Mouse (Mus musculus) kidney, embryonic 15.5 days (tissue): ENCODE results near the gene Eif4a1. TPM values are rescaled to one million over a fixed set of nuclear protein-coding genes. Genes with fewer than 3 reads are reported as not detected.

Source experiments
- ATAC-seq: fragments of 200-750 bp; cut with Nextera tagmentation; replicated peaks from 2 replicates; pipeline ENCODE4 v1.8.0; 2017; ENCODE audit warnings: moderate TSS enrichment; ENCODE audit not compliant: low FRiP score
- H3K27ac ChIP-seq: fragments of 300-500 bp; sonication (generic); 2 replicates; pipeline ENCODE4 v1.5.1; 2015; ENCODE audit warnings: mild to moderate bottlenecking, inconsistent platforms
- H3K27me3 ChIP-seq: fragments of 300-500 bp; sonication (generic); 2 replicates; pipeline ENCODE4 v1.6.1; 2015; ENCODE audit warnings: inconsistent platforms
- H3K36me3 ChIP-seq: fragments of 300-500 bp; sonication (generic); 2 replicates; pipeline ENCODE4 v1.6.1; 2015; ENCODE audit warnings: inconsistent platforms
- H3K4me1 ChIP-seq: fragments of 300-500 bp; sonication (generic); 2 replicates; pipeline ENCODE4 v1.6.1; 2015; ENCODE audit warnings: inconsistent platforms
- H3K4me2 ChIP-seq: fragments of 300-500 bp; sonication (generic); 2 replicates; pipeline ENCODE4 v1.6.1; 2015; ENCODE audit warnings: moderate library complexity, mild to moderate bottlenecking, inconsistent platforms
- H3K4me3 ChIP-seq: fragments of 300-500 bp; sonication (generic); replicated peaks from 2 replicates; pipeline ENCODE4 v1.5.1; 2015; ENCODE audit warnings: mild to moderate bottlenecking, inconsistent platforms
- H3K9ac ChIP-seq: fragments of 300-500 bp; sonication (generic); 2 replicates; pipeline ENCODE4 v1.6.1; 2015; ENCODE audit warnings: mild to moderate bottlenecking, inconsistent platforms
- H3K9me3 ChIP-seq: fragments of 300-500 bp; sonication (generic); replicated peaks from 2 replicates; pipeline ENCODE4 v1.6.1; 2016; ENCODE audit warnings: inconsistent platforms
- WGBS: fragments of 180-500 bp; shearing (Covaris S2); methylation state at CpG from one replicate; pipeline ENCODE4 v1.1.7; 2015; ENCODE audit warnings: mixed read lengths; 5-methylcytosine and 5-hydroxymethylcytosine counted together
- microRNA counts: library from miRNA; unstranded; fragments of <30 nt; microRNA quantifications from one replicate; lab custom pipeline; 2016
- microRNA-seq: library from miRNA; unstranded; fragments of <30 nt; microRNA quantifications from one replicate; pipeline ENCODE4, GENCODE M21; 2016
- polyA plus RNA-seq: library from polyadenylated mRNA; unstranded; fragments of >200 nt; fragmentation: Nextera tagmentation; extraction: Ambion mirVana; gene quantifications from 2 replicates; pipeline ENCODE4 v1.2.1, GENCODE M21; 2015

The Eif4a1 gene
- polyA plus RNA-seq, 1 experiment from 2014 or later, result 589 TPM

GRCm38 (mm10) chr11:69622406-69622805, 49.8 kb downstream of the Eif4a1 start:
- no peaks in the 10 kb centered on the region for H3K27me3 ChIP-seq
- no peak; the same call in 1 of the 2 replicates for ATAC-seq
- 24% methylated on average over 6 of the region's 6 CpGs for WGBS
- peak overlapping the region; percentile 72 for H3K9ac ChIP-seq
- peak overlapping the region; percentile 84 for H3K27ac ChIP-seq
- no peaks in the 10 kb centered on the region for H3K36me3 ChIP-seq
- H3K4me2 ChIP-seq, result peak overlapping the region; percentile 83
- no peaks in the 10 kb centered on the region for H3K9me3 ChIP-seq
- peaks cover 9% of the 10 kb centered on the region for H3K4me1 ChIP-seq
- peak overlapping the region; percentile 65 for H3K4me3 ChIP-seq

DNA sequence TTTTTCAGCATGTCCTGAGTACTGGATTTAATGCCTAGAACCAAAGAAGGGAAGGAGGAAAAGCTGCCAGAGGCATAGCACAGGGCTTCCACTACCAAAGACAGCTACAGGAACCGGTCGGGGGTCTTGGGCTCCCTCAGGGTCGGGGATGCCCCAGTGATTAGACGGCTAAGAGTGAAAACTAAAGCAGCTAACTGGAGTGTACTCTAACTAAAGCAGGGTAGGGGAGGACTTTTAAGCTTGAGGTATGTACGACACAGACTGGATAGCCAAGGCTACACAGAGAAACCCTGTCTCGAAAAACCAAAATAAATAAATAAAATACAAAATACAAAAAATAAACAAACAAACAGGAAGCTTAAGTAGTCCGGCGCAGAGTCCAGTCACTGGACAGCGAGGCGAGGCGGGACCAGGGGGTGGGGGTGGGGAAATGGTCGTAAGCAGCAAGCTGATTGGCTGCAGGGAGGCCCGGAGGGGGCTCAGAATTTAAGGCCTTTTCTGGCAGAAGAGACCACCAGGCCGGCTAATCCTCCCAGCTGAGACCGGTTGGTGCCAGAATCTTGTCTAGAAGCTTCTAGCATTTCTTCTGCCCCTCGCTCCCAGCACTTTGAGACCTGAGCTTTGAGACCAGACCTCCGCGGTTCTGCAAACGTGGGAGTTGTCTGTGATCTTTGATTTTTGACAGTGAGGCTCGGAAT, 50.5 kb downstream of the Eif4a1 start, which contains the start of gene Sat2:
Gene Sat2, plus strand, starts transcription at position 454 of the 698 bp plus-strand sequence.
- Histone ChIP-seq H3K9ac (peak within 1 kb of the TSS; percentile 72), H3K9me3 (no peaks in the 10 kb centered on the region), H3K36me3 (no peaks in the 10 kb centered on the region), H3K4me3 (peak within 1 kb of the TSS; percentile 65), H3K27me3 (peaks cover 4% of the 10 kb centered on the region; the same call in 1 of the 2 replicates), H3K4me1 (peaks cover 9% of the 10 kb centered on the region), H3K27ac (peak within 1 kb of the TSS; percentile 84), H3K4me2 (peak within 1 kb of the TSS; percentile 83)
- WGBS, result under 1% methylated on average over 20 of the region's 20 CpGs
- peak; percentile 88 for ATAC-seq

- Histone ChIP-seq H3K27me3 (peaks cover 8% of the 10 kb centered on the region; the same call in 1 of the 2 replicates), H3K4me1 (peaks cover 9% of the 10 kb centered on the region), H3K9me3 (no peaks in the 10 kb centered on the region), H3K4me2 (no peak overlapping the region), H3K36me3 (no peaks in the 10 kb centered on the region), H3K9ac (no peak overlapping the region), H3K4me3 (no peak overlapping the region), H3K27ac (no peak overlapping the region)
- no peak for ATAC-seq
- WGBS, result 82% methylated on average over 7 of the region's 7 CpGs
Measured at GRCm38 (mm10) chr11:69620394-69621081, 51.7 kb downstream of the Eif4a1 start.

GRCm38 (mm10) chr11:69617805-69618204, 54.4 kb downstream of the Eif4a1 start, which contains the start of gene Shbg:
TSS of gene Shbg (minus strand) at chr11:69617905.
- ATAC-seq, result no peak

More at GRCm38 (mm10) chr11:69617805-69618204, 54.4 kb downstream of the Eif4a1 start, which contains the start of gene Shbg:
- Histone ChIP-seq H3K27ac (no peak within 1 kb of the TSS), H3K4me2 (no peak within 1 kb of the TSS), H3K4me3 (no peak within 1 kb of the TSS), H3K36me3 (no peaks in the 10 kb centered on the region), H3K9ac (no peak within 1 kb of the TSS), H3K9me3 (no peaks in the 10 kb centered on the region), H3K4me1 (peaks cover 14% of the 10 kb centered on the region), H3K27me3 (peaks cover 8% of the 10 kb centered on the region; the same call in 1 of the 2 replicates)
- WGBS, result 60% methylated on average over 5 of the region's 5 CpGs

MicroRNAs encoded within 50 kb of the gene (microRNA counts, 519-probe panel; counts per million panel counts)
- 31.7 counts per million for microRNA mmu-miR-1934 (lab: Ali Mortazavi, UCI)
- microRNA mmu-miR-467f (lab: Ali Mortazavi, UCI), result 2,727 counts per million, percentile 65 among the panel's probes with 10 or more counts

Small RNA genes within 50 kb of the gene (microRNA-seq; reads per million reads assigned to microRNA genes)
- gene Mir1934, result 2.8 reads per million, percentile 14 among the genes with 10 or more reads in this experiment
- not detected for gene Mir467f

Other genes starting within 250 kb of the Eif4a1 start
- gene Dnah2, start 123.3 kb downstream of the Eif4a1 start, polyA plus RNA-seq, result 0.73 and 0.87 TPM in 2 replicates
- 11.9 and 14.3 TPM in 2 replicates for gene Efnb3, start 112.2 kb downstream of the Eif4a1 start, polyA plus RNA-seq
- 26.6 and 27.9 TPM in 2 replicates for gene Wrap53, start 92.2 kb downstream of the Eif4a1 start, polyA plus RNA-seq
- 175 and 195 TPM in 2 replicates for gene Trp53, start 92.1 kb downstream of the Eif4a1 start, polyA plus RNA-seq
- 11.2 and 13.5 TPM in 2 replicates for gene Atp1b2, start 66.5 kb downstream of the Eif4a1 start, polyA plus RNA-seq
- 0.30 and 0.49 TPM in 2 replicates for gene Shbg, start 54.5 kb downstream of the Eif4a1 start, polyA plus RNA-seq
- gene Sat2, start 50.4 kb downstream of the Eif4a1 start, polyA plus RNA-seq, result 17.8 and 23.1 TPM in 2 replicates
- 29.2 TPM in 2 replicates for gene Fxr2, start 39.4 kb downstream of the Eif4a1 start, polyA plus RNA-seq
- gene Sox15, start 17.1 kb downstream of the Eif4a1 start, polyA plus RNA-seq, result 0.18 and 0.19 TPM in 2 replicates
- 71.8 and 78.0 TPM in 2 replicates for gene Mpdu1, start 9.8 kb downstream of the Eif4a1 start, polyA plus RNA-seq
- 10.0 and 14.1 TPM in 2 replicates for gene Cd68, start 6.3 kb downstream of the Eif4a1 start, polyA plus RNA-seq
- gene Senp3, start 9.7 kb upstream of the Eif4a1 start, polyA plus RNA-seq, result 91.6 and 95.2 TPM in 2 replicates
- 0.45 and 0.53 TPM in 2 replicates for gene Tnfsf13, start 13.4 kb upstream of the Eif4a1 start, polyA plus RNA-seq
- 9.1 and 11.1 TPM in 2 replicates for gene Tnfsf12, start 23.4 kb upstream of the Eif4a1 start, polyA plus RNA-seq
- 4.5 and 7.0 TPM in 2 replicates for gene Tnfsfm13, start 23.7 kb upstream of the Eif4a1 start, polyA plus RNA-seq
- gene Polr2a, start 86.2 kb upstream of the Eif4a1 start, polyA plus RNA-seq, result 29.9 and 31.1 TPM in 2 replicates
- 0.27 and 0.36 TPM in 2 replicates for gene Slc35g3, start 89.5 kb upstream of the Eif4a1 start, polyA plus RNA-seq
- 1.9 and 2.8 TPM in 2 replicates for gene Zbtb4, start 93.5 kb upstream of the Eif4a1 start, polyA plus RNA-seq
- gene Chrnb1, start 123.5 kb upstream of the Eif4a1 start, polyA plus RNA-seq, result 11.4 and 12.3 TPM in 2 replicates
- 2.0 and 2.5 TPM in 2 replicates for gene Fgf11, start 129.4 kb upstream of the Eif4a1 start, polyA plus RNA-seq
- 8.3 TPM in 2 replicates for gene Tmem102, start 133.2 kb upstream of the Eif4a1 start, polyA plus RNA-seq
- gene Gm39566, start 142.9 kb upstream of the Eif4a1 start, polyA plus RNA-seq, result not detected in 2 replicates
- not detected in 2 replicates for gene Spem2, start 146.0 kb upstream of the Eif4a1 start, polyA plus RNA-seq
- gene Spem1, start 149.8 kb upstream of the Eif4a1 start, polyA plus RNA-seq, result 0.14 and 0.32 TPM in 2 replicates
- gene Nlgn2, start 165.4 kb upstream of the Eif4a1 start, polyA plus RNA-seq, result 5.6 and 7.6 TPM in 2 replicates
- gene Tmem256, start 166.1 kb upstream of the Eif4a1 start, polyA plus RNA-seq, result 409 and 443 TPM in 2 replicates
- 96.5 and 105 TPM in 2 replicates for gene Plscr3, start 174.0 kb upstream of the Eif4a1 start, polyA plus RNA-seq
- gene Tnk1, start 186.3 kb upstream of the Eif4a1 start, polyA plus RNA-seq, result 5.8 and 7.3 TPM in 2 replicates
- gene Tmem95, start 205.6 kb upstream of the Eif4a1 start, polyA plus RNA-seq, result 0.32 TPM in 1 of 2 replicates, not detected in the other
- gene Kctd11, start 209.0 kb upstream of the Eif4a1 start, polyA plus RNA-seq, result 9.4 and 10.1 TPM in 2 replicates
- 0.58 and 0.62 TPM in 2 replicates for gene Acap1, start 223.1 kb upstream of the Eif4a1 start, polyA plus RNA-seq
- gene 2810408A11Rik, start 228.6 kb upstream of the Eif4a1 start, polyA plus RNA-seq, result 12.6 and 13.0 TPM in 2 replicates
- gene Neurl4, start 228.6 kb upstream of the Eif4a1 start, polyA plus RNA-seq, result 9.3 and 10.8 TPM in 2 replicates
- gene Gps2, start 241.5 kb upstream of the Eif4a1 start, polyA plus RNA-seq, result 77.8 and 86.2 TPM in 2 replicates
- 1,729 and 1,795 TPM in 2 replicates for gene Eif5a, start 249.5 kb upstream of the Eif4a1 start, polyA plus RNA-seq